Mouse (Mus musculus) MEL (cell line): ENCODE measurements around the gene Nyap2. TPM values are rescaled to one million over a fixed set of nuclear protein-coding genes. Genes with fewer than 3 reads are reported as not detected.

Experiments used
- DNase-seq: peaks from one replicate; pipeline ENCODE4 v3.0.0; 2011; ENCODE audit warnings: low read depth, low spot score
- H3K27ac ChIP-seq: 2 replicates; pipeline ENCODE4 v1.5.1; 2012; ENCODE audit warnings: low read depth, mild to moderate bottlenecking, control low read depth, low read length, moderate library complexity; ENCODE audit not compliant: control insufficient read depth
- H3K27me3 ChIP-seq, 2 experiments: fragments of 150-350 bp in 1 of 2; sonication (generic) in 1 of 2; 2 replicates each; pipeline ENCODE4 v1.6.1; 2012; ENCODE audit warnings: low read length in 2 of 2, mild to moderate bottlenecking in 2 of 2, improper control_type of control experiment in 1 of 2, moderate library complexity in 1 of 2; ENCODE audit not compliant: insufficient read depth in 2 of 2, control insufficient read depth in 1 of 2
- H3K36me3 ChIP-seq, 2 experiments: 2 replicates each; pipeline ENCODE4 v1.6.1; 2012 to 2014; ENCODE audit warnings: low read length in 2 of 2, improper control_type of control experiment in 1 of 2, inconsistent platforms in 1 of 2, mild to moderate bottlenecking in 1 of 2; ENCODE audit not compliant: insufficient read depth in 2 of 2, control insufficient read depth in 1 of 2
- H3K4me1 ChIP-seq, 2 experiments: fragments of 150-350 bp in 1 of 2; sonication (generic) in 1 of 2; 2 replicates each; pipeline ENCODE4 v1.6.1; 2012; ENCODE audit warnings: low read length in 2 of 2, improper control_type of control experiment in 1 of 2, mild to moderate bottlenecking in 1 of 2; ENCODE audit not compliant: insufficient read depth in 2 of 2, control insufficient read depth in 1 of 2
- H3K4me3 ChIP-seq, 2 experiments: fragments of 150-350 bp in 1 of 2; sonication (generic) in 1 of 2; 2 replicates each; pipeline ENCODE4 v1.5.1; 2012; ENCODE audit warnings: low read depth in 2 of 2, low read length in 2 of 2, mild to moderate bottlenecking in 2 of 2, moderate library complexity in 2 of 2, control low read depth in 1 of 2, improper control_type of control experiment in 1 of 2; ENCODE audit not compliant: control insufficient read depth in 1 of 2, insufficient read depth in 1 of 2
- H3K79me2 ChIP-seq: 2 replicates; pipeline ENCODE4 v1.6.1; 2012; ENCODE audit warnings: mild to moderate bottlenecking, low read length, moderate library complexity; ENCODE audit not compliant: control insufficient read depth, poor library complexity, insufficient read depth
- H3K9ac ChIP-seq: 2 replicates; pipeline ENCODE4 v1.6.1; 2012; ENCODE audit warnings: low read depth, mild to moderate bottlenecking, control low read depth, low read length, moderate library complexity; ENCODE audit not compliant: control insufficient read depth, poor library complexity, severe bottlenecking
- H3K9me3 ChIP-seq: fragments of 150-350 bp; sonication (generic); replicated peaks from 2 replicates; pipeline ENCODE4 v1.6.1; 2012; ENCODE audit warnings: mild to moderate bottlenecking, low read length, improper control_type of control experiment, moderate library complexity; ENCODE audit not compliant: insufficient read depth
- CHD1 ChIP-seq: IDR thresholded peaks from 2 replicates; pipeline ENCODE4 v1.6.1; 2012; ENCODE audit warnings: low read depth, mild to moderate bottlenecking, inconsistent platforms, low read length, improper control_type of control experiment
- EP300 ChIP-seq, 2 experiments: IDR thresholded peaks; 2 replicates each; pipeline ENCODE4 v1.6.1; 2011; ENCODE audit warnings: improper control_type of control experiment in 2 of 2, low read length in 2 of 2, low read depth in 1 of 2, mild to moderate bottlenecking in 1 of 2
- GABPA ChIP-seq: IDR thresholded peaks from 2 replicates; pipeline ENCODE4 v1.6.1; 2012; ENCODE audit warnings: low read depth, mild to moderate bottlenecking, inconsistent platforms, low read length, improper control_type of control experiment, moderate library complexity
- HCFC1 ChIP-seq: IDR thresholded peaks from 2 replicates; pipeline ENCODE4 v1.6.1; 2012; ENCODE audit warnings: low read depth, mild to moderate bottlenecking, inconsistent platforms, low read length, improper control_type of control experiment, moderate library complexity
- MAZ ChIP-seq: IDR thresholded peaks from 2 replicates; pipeline ENCODE4 v1.6.1; 2012; ENCODE audit warnings: low read depth, mild to moderate bottlenecking, inconsistent platforms, low read length, improper control_type of control experiment
- MXI1 ChIP-seq: IDR thresholded peaks from 2 replicates; pipeline ENCODE4 v1.6.1; 2011; ENCODE audit warnings: mild to moderate bottlenecking, low read depth, low read length, improper control_type of control experiment
- NELFE ChIP-seq: IDR thresholded peaks from 2 replicates; pipeline ENCODE4 v1.6.1; 2011; ENCODE audit warnings: low read depth, low read length, improper control_type of control experiment
- POLR2AphosphoS2 ChIP-seq: IDR thresholded peaks from 2 replicates; pipeline ENCODE4 v1.6.1; 2011; ENCODE audit warnings: low read length, improper control_type of control experiment
- POLR2AphosphoS5 ChIP-seq: IDR thresholded peaks from 2 replicates; pipeline ENCODE4 v1.6.1; 2012; ENCODE audit warnings: low read depth, borderline replicate concordance, mild to moderate bottlenecking, inconsistent platforms, low read length, moderate library complexity, mixed read lengths
- SIN3A ChIP-seq: IDR thresholded peaks from 2 replicates; pipeline ENCODE4 v1.6.1; 2012; ENCODE audit warnings: low read length, improper control_type of control experiment, inconsistent platforms
- TAL1 ChIP-seq: IDR thresholded peaks from 2 replicates; pipeline ENCODE4 v1.6.1; 2012; ENCODE audit warnings: mild to moderate bottlenecking, inconsistent platforms, low read length, moderate library complexity, mixed read lengths
- TBP ChIP-seq: IDR thresholded peaks from 2 replicates; pipeline ENCODE4 v1.8.0; 2011; ENCODE audit warnings: low read depth, low read length, improper control_type of control experiment
- TCF12 ChIP-seq: IDR thresholded peaks from 2 replicates; pipeline ENCODE4 v1.6.1; 2014; ENCODE audit warnings: low read depth, mild to moderate bottlenecking, inconsistent platforms, low read length, improper control_type of control experiment, moderate library complexity
- ZC3H11A ChIP-seq: IDR thresholded peaks from 2 replicates; pipeline ENCODE4 v1.6.1; 2012; ENCODE audit warnings: low read depth, mild to moderate bottlenecking, inconsistent platforms, low read length, improper control_type of control experiment
- ZNF384 ChIP-seq: IDR thresholded peaks from 2 replicates; pipeline ENCODE4 v1.6.1; 2012; ENCODE audit warnings: low read depth, mild to moderate bottlenecking, inconsistent platforms, low read length, improper control_type of control experiment
- polyA plus RNA-seq, 2 experiments: library from polyadenylated mRNA; stranded (reverse) in 1 of 2; unstranded in 1 of 2; fragments of >175 nt in 1 of 2; fragments of >200 nt in 1 of 2; gene quantifications; 2 replicates each; pipeline versions ENCODE4 v1.2.1 to v1.2.4; 2012; ENCODE audit warnings: low replicate concordance in 2 of 2, low read depth in 1 of 2; ENCODE audit not compliant: insufficient read length in 2 of 2, insufficient read depth in 1 of 2, missing spikeins in 1 of 2
- total RNA-seq: library from RNA; depleted of rRNA; stranded (reverse); fragments of 300-350 nt; gene quantifications from 2 replicates; pipeline ENCODE4 v1.2.3, GENCODE M21; 2012; rRNA removed

Nyap2 gene
- total RNA-seq (not detected in 2 replicates), polyA plus RNA-seq (not detected)

DNA sequence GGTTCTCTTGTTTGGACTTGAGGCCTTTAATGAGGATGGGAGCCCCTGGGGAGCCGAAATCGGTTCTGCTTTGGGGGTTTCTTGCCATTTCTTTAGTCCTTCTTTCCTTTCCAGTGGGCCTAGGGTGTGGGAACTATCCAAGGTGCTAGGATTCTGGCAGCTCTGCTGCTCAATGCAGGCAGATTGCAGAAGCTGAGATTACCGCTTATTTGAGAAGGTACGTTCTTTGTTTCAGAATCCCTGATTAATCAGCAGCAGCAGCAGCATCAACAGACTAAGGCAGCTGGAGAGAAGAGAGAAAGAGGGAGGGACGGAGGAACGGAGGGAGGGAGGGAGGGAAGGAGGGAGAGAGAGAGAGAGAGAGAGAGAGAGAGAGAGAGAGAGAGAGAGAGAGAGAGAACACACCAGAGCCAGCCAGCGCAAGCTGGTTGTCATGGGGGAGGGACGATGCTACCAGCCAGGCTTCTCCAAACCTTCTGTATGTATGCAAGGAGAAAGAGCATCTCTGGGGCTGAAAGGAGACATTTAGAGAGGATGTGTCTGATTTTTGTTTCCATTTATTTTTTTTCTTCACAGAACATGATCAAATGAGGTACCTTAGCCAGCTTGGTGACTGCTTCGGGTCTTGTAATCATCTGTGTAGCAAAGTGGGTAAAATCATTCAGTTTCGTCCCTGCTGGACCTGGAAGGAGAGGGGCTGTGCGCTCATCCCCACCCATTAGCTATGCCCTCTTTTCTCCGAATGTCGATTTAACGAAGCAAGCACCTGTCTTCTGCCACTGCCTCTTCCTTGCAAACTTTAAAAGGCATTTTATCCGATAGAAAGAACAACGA, at the start of gene Nyap2:
TSS of gene Nyap2 (plus strand) at position 120 of the 834 bp plus-strand sequence.
- no peak within 1 kb of the TSS for H3K27ac ChIP-seq
- H3K79me2 ChIP-seq: no peaks in the 10 kb centered on the region
- H3K4me3 ChIP-seq: no peak within 1 kb of the TSS
- no peaks in the 10 kb centered on the region for H3K9me3 ChIP-seq
- TF ChIP-seq NELFE (no peak), CHD1 (no peak), TBP (no peak), SIN3A (no peak), POLR2AphosphoS2 (no peak)
- no peaks in the 10 kb centered on the region for H3K36me3 ChIP-seq
- no peak within 1 kb of the TSS for H3K9ac ChIP-seq
- no peaks in the 10 kb centered on the region for H3K27me3 ChIP-seq
- DNase-seq: peak; percentile 2
- H3K4me1 ChIP-seq: no peaks in the 10 kb centered on the region

DNA sequence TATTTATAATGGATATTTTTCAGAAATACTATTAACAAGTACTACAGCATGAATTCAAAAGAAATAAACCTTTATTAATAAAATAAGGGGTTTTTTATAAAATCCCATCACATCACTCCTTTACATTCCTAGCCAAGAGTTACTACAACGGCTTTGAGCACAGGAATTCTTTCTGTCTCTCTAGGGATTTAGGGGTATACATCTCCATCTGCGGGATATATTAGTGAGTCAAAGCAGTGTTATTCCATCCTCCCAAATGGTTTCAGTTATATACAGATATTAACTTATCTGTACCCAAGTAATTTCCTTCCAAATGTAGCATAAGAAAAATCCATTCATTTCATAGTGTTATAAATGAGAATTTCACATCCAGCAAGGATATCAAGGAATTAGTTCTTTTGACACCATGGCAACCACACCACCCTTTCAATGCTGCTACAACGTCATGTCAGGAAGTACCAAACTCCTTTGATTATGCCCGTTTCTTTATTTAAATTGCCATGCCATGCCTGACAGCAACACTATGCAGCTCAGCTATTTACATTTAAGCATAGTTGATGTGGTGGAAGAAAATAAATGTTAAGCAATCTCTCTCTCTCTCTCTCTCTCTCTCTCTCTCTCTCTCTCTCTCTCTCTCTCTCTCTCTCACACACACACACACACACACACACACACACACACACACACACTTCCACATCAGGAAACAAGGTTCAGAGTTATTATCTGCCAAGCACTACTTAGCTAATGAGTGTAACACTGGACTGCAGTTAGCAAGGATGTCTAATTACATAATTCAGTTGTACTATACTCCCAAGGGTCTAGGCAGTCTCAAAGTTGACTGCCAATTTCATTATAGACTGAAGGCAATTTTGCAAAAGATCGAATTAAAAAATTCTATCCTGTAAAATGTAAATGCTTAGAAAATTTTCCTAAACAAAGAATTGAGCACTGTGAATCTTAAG, 33.6 kb upstream of the Nyap2 start:
- H3K9me3 ChIP-seq: no peaks in the 10 kb centered on the region
- no peak for TF ChIP-seq MAZ
- TF ChIP-seq POLR2AphosphoS5: no peak
- TF ChIP-seq ZC3H11A: no peak
- no peak for TF ChIP-seq HCFC1
- TF ChIP-seq CHD1: no peak
- no peak for TF ChIP-seq TCF12
- no peak for TF ChIP-seq NELFE
- TF ChIP-seq POLR2AphosphoS2: no peak
- no peak for TF ChIP-seq EP300 (IDR thresholded peaks at IDR 0.05; ENCODE audit: low read depth in 1 of 2, low read length in 2 of 2)
- no peak for TF ChIP-seq MXI1
- TF ChIP-seq GABPA: no peak
- no peak for TF ChIP-seq ZNF384
- no peak for TF ChIP-seq SIN3A
- TF ChIP-seq TAL1: no peak
- TF ChIP-seq, all 39 proteins: peak for 0
- no peaks in the 10 kb centered on the region for H3K4me1 ChIP-seq
- no peak overlapping the region for H3K4me3 ChIP-seq
- DNase-seq: no peak
- H3K79me2 ChIP-seq: no peaks in the 10 kb centered on the region
- no peak overlapping the region for H3K9ac ChIP-seq
- no peaks in the 10 kb centered on the region for H3K27me3 ChIP-seq
- no peaks in the 10 kb centered on the region for H3K36me3 ChIP-seq
- no peak overlapping the region for H3K27ac ChIP-seq
